Mouse (Mus musculus): ENCODE measurements at regions not wholly inside any gene's neighbourhood (a gene's known extent, or its start where the extent isn't known, plus 50 kb on each side); places are given as distances from the start of the nearest gene placed in this dataset.

- Histone ChIP-seq H3K27ac (replicated peaks) (peak overlapping the region; percentile 80), H3K9ac (replicated peaks) (no peak overlapping the region), H3K4me2 (replicated peaks) (peak overlapping the region; percentile 30), H3K36me3 (no peaks in the 10 kb centered on the region), H3K4me3 (no peak overlapping the region), H3K27me3 (no peaks in the 10 kb centered on the region), H3K4me1 (peaks cover 8% of the 10 kb centered on the region; the same call in 1 of the 2 replicates), H3K9me3 (no peaks in the 10 kb centered on the region)
- WGBS = 59% methylated on average over 6 of the region's 6 CpGs
- 0 out of 2 replicates have a peak, but pooled peaks have one; percentile 47 for ATAC-seq (ENCODE audit: low FRiP score, low read depth)
Measured at GRCm38 (mm10) chr1:61471779-61472578, 166.6 kb upstream of the Pard3b start.

- H3K27me3 ChIP-seq = no peaks in the 10 kb centered on the region
- H3K9me3 ChIP-seq = no peaks in the 10 kb centered on the region
- 0 out of 2 replicates have a peak, but pooled peaks have one; percentile 30 for ATAC-seq (ENCODE audit: low FRiP score, low read depth)
- H3K9ac ChIP-seq (replicated peaks) = no peak overlapping the region
- H3K4me3 ChIP-seq = no peak overlapping the region
- peak overlapping the region; percentile 80 for H3K27ac ChIP-seq (replicated peaks)
- H3K36me3 ChIP-seq = no peaks in the 10 kb centered on the region
- H3K4me2 ChIP-seq (replicated peaks) = peak overlapping the region; percentile 30
- peaks cover 8% of the 10 kb centered on the region; the same call in 1 of the 2 replicates for H3K4me1 ChIP-seq
- WGBS = 71% methylated on average over 13 of the region's 13 CpGs
Measured at GRCm38 (mm10) chr1:61472579-61473242, 165.9 kb upstream of the Pard3b start.

- H3K9ac ChIP-seq (replicated peaks) = no peak overlapping the region
- ATAC-seq (ENCODE audit: low FRiP score, low read depth) = no peak
- 94% methylated on average over 3 of the region's 3 CpGs for WGBS
Measured at GRCm38 (mm10) chr1:61485459-61485858, 153.2 kb upstream of the Pard3b start.

GRCm38 (mm10) chr1:61524886-61525285, 113.7 kb upstream of the Pard3b start:
- no peak overlapping the region for H3K27ac ChIP-seq (replicated peaks)
- WGBS = 50% methylated on average over 1 of the region's 1 CpGs
- no peak for ATAC-seq (ENCODE audit: low FRiP score, low read depth)
- no peak overlapping the region for H3K4me3 ChIP-seq
- H3K4me1 ChIP-seq = peaks cover 7% of the 10 kb centered on the region
- no peaks in the 10 kb centered on the region for H3K9me3 ChIP-seq
- H3K4me2 ChIP-seq (replicated peaks) = no peak overlapping the region
- no peaks in the 10 kb centered on the region for H3K36me3 ChIP-seq
- H3K27me3 ChIP-seq = no peaks in the 10 kb centered on the region
- no peak overlapping the region for H3K9ac ChIP-seq (replicated peaks)

More at GRCm38 (mm10) chr1:61485459-61485858, 153.2 kb upstream of the Pard3b start:
- Histone ChIP-seq H3K27ac (replicated peaks) (no peak overlapping the region), H3K9me3 (no peaks in the 10 kb centered on the region), H3K4me1 (no peaks in the 10 kb centered on the region), H3K27me3 (no peaks in the 10 kb centered on the region), H3K36me3 (no peaks in the 10 kb centered on the region), H3K4me3 (no peak overlapping the region), H3K4me2 (replicated peaks) (no peak overlapping the region)

GRCm38 (mm10) chr1:61525881-61526280, 112.7 kb upstream of the Pard3b start:
- Histone ChIP-seq H3K9ac (replicated peaks) (no peak overlapping the region), H3K4me1 (peaks cover 15% of the 10 kb centered on the region), H3K4me2 (replicated peaks) (no peak overlapping the region), H3K9me3 (no peaks in the 10 kb centered on the region), H3K4me3 (no peak overlapping the region), H3K27ac (replicated peaks) (no peak overlapping the region), H3K36me3 (no peaks in the 10 kb centered on the region), H3K27me3 (no peaks in the 10 kb centered on the region)
- no peak for ATAC-seq (ENCODE audit: low FRiP score, low read depth)
- 91% methylated on average over 8 of the region's 8 CpGs for WGBS

- H3K27me3 ChIP-seq = no peaks in the 10 kb centered on the region
- no peak for ATAC-seq (ENCODE audit: low FRiP score, low read depth)
- no peak overlapping the region for H3K4me2 ChIP-seq (replicated peaks)
- 86% methylated on average over 15 of the region's 15 CpGs for WGBS
- H3K9ac ChIP-seq (replicated peaks) = no peak overlapping the region
- no peaks in the 10 kb centered on the region for H3K36me3 ChIP-seq
- H3K4me1 ChIP-seq = peaks cover 27% of the 10 kb centered on the region
- no peaks in the 10 kb centered on the region for H3K9me3 ChIP-seq
- no peak overlapping the region for H3K4me3 ChIP-seq
- no peak overlapping the region for H3K27ac ChIP-seq (replicated peaks)
Measured at GRCm38 (mm10) chr1:61528757-61529156, 109.9 kb upstream of the Pard3b start.

- Histone ChIP-seq H3K9ac (replicated peaks) (no peak overlapping the region), H3K27ac (replicated peaks) (0 out of 2 replicates have a peak overlapping the region, but pooled peaks have one; percentile 39), H3K4me2 (replicated peaks) (no peak overlapping the region), H3K4me3 (no peak overlapping the region), H3K4me1 (peaks cover 27% of the 10 kb centered on the region), H3K36me3 (no peaks in the 10 kb centered on the region), H3K27me3 (no peaks in the 10 kb centered on the region), H3K9me3 (no peaks in the 10 kb centered on the region)
- 22% methylated on average over 3 of the region's 3 CpGs for WGBS
- ATAC-seq (ENCODE audit: low FRiP score, low read depth) = no peak
Measured at GRCm38 (mm10) chr1:61530166-61530565, 108.5 kb upstream of the Pard3b start.

GRCm38 (mm10) chr1:61531487-61531886, 107.1 kb upstream of the Pard3b start:
- Histone ChIP-seq H3K27me3 (no peaks in the 10 kb centered on the region), H3K9ac (replicated peaks) (no peak overlapping the region), H3K4me3 (no peak overlapping the region), H3K4me2 (replicated peaks) (no peak overlapping the region), H3K36me3 (no peaks in the 10 kb centered on the region), H3K9me3 (no peaks in the 10 kb centered on the region), H3K4me1 (peaks cover 27% of the 10 kb centered on the region), H3K27ac (replicated peaks) (0 out of 2 replicates have a peak overlapping the region, but pooled peaks have one; percentile 3)
- ATAC-seq (ENCODE audit: low FRiP score, low read depth) = peak; percentile 60
- WGBS = 37% methylated on average over 5 of the region's 5 CpGs

- Histone ChIP-seq H3K4me2 (replicated peaks) (no peak overlapping the region), H3K9me3 (no peaks in the 10 kb centered on the region), H3K27ac (replicated peaks) (no peak overlapping the region), H3K9ac (replicated peaks) (no peak overlapping the region), H3K4me3 (no peak overlapping the region), H3K27me3 (no peaks in the 10 kb centered on the region), H3K4me1 (no peaks in the 10 kb centered on the region), H3K36me3 (no peaks in the 10 kb centered on the region)
- WGBS = 75% methylated on average over 3 of the region's 3 CpGs
- no peak for ATAC-seq (ENCODE audit: low FRiP score, low read depth)
Measured at GRCm38 (mm10) chr1:61540081-61540480, 98.5 kb upstream of the Pard3b start.

GRCm38 (mm10) chr1:61541166-61541565, 97.5 kb upstream of the Pard3b start:
- Histone ChIP-seq H3K9me3 (no peaks in the 10 kb centered on the region), H3K9ac (replicated peaks) (no peak overlapping the region), H3K4me2 (replicated peaks) (no peak overlapping the region), H3K4me1 (no peaks in the 10 kb centered on the region), H3K27me3 (no peaks in the 10 kb centered on the region), H3K4me3 (no peak overlapping the region), H3K36me3 (no peaks in the 10 kb centered on the region), H3K27ac (replicated peaks) (no peak overlapping the region)
- ATAC-seq (ENCODE audit: low FRiP score, low read depth) = no peak
- WGBS = 98% methylated on average over 4 of the region's 4 CpGs

- 87% methylated on average over 21 of the region's 21 CpGs for WGBS
- Histone ChIP-seq H3K27me3 (no peaks in the 10 kb centered on the region), H3K9ac (replicated peaks) (no peak overlapping the region), H3K4me1 (peaks cover 3% of the 10 kb centered on the region; the same call in 1 of the 2 replicates), H3K36me3 (no peaks in the 10 kb centered on the region), H3K4me2 (replicated peaks) (no peak overlapping the region), H3K27ac (replicated peaks) (no peak overlapping the region; the same call in 1 of the 2 replicates), H3K9me3 (no peaks in the 10 kb centered on the region), H3K4me3 (no peak overlapping the region)
- ATAC-seq (ENCODE audit: low FRiP score, low read depth) = no peak; the same call in 1 of the 2 replicates
Measured at GRCm38 (mm10) chr1:61552577-61553517, 85.8 kb upstream of the Pard3b start.

All from midbrain, embryonic 12.5 days (tissue).